Mouse (Mus musculus) embryo, embryonic 10.5 days (tissue): ENCODE measurements at regions not wholly inside any gene's neighbourhood (a gene's known extent, or its start where the extent isn't known, plus 50 kb on each side); places are given as distances from the start of the nearest gene placed in this dataset.
"Not testable (repeated sequence)": the region's sequence is repeated elsewhere in the genome, so short reads cannot be mapped to it uniquely, and the experiment has no call there.

Source experiments
- DNase-seq: peaks from one replicate; pipeline ENCODE4 v3.0.0-alpha.2; 2015; ENCODE audit warnings: low spot score

DNA sequence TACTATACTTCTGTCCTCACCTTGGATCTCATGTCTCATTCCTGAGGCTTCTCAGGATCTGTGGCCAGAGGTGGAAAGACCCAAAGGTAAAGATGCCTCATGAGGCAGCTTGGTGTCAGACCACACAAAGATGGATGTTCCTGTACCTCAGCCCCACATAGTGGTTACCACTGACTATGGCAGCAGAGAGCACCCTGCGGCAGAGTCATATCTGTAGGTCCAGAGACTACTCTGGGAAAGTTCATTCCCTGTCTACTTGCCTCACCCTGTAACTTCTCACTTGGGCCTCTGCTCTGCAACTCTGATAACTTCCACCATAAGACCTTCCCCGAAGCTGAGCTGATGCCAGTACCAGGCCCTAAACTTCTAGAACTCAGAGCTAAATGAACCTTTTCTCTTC is 91.9 kb upstream of the Klf13 start:
- DNase-seq: no peak

DNA sequence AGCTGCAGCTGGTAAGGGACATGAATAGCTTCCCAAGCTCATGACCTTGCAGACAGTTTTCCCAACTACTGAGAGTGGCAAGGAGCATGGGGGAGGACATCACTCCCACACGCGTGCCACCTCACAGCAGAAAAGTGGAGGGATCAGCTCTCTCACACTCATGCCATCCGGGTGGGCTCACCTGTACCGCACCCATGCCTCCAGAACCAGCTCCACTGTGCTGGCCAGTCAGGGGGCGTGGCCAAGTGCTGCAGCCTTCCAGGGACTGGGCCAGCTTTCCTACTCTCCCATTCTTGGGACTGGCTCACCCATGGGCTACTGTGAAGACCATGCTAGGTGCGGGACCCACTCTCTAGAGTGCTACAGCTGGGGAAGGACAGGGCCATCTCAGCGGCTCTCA is 88.4 kb upstream of the Klf13 start:
- no peak for DNase-seq

DNA sequence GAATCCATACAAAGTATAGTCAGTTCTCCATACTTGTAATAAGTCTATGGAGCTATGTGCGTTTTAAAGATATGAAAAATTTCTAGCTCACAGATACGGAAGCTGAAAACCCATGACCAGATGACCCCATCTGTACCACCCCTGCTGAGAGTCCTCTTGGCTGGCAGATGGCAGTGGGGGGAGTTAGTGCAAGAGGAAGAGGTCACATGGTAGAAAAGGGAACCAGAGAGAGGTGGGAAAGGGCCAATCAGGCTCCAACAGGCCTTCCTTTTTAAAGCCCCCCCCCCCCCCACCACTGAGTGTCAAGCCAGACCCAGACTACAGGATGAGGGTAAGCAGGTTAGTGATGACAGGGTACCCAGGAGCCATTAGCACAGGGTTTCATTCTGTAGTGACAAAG is 86.4 kb upstream of the Klf13 start:
- DNase-seq: no peak

DNA sequence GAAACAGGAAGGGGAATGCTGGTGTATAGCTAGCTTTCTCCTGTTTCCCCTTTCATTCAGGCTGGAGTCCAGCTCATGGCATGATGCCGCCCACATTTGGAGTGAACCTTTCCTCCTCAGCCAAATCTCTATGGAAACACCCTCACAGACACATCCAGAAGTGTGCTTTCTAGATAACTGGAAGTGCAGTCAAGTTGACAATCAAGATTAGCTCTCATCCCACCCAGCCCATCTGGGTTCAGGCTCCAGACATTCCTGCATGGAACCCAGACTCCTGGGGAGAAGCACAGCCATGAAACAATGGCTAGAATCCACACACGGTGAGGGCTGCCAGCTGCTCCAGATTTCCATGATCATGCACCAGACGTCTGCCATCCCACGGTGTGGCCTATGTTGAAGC is 85.5 kb upstream of the Klf13 start:
- DNase-seq: no peak

DNA sequence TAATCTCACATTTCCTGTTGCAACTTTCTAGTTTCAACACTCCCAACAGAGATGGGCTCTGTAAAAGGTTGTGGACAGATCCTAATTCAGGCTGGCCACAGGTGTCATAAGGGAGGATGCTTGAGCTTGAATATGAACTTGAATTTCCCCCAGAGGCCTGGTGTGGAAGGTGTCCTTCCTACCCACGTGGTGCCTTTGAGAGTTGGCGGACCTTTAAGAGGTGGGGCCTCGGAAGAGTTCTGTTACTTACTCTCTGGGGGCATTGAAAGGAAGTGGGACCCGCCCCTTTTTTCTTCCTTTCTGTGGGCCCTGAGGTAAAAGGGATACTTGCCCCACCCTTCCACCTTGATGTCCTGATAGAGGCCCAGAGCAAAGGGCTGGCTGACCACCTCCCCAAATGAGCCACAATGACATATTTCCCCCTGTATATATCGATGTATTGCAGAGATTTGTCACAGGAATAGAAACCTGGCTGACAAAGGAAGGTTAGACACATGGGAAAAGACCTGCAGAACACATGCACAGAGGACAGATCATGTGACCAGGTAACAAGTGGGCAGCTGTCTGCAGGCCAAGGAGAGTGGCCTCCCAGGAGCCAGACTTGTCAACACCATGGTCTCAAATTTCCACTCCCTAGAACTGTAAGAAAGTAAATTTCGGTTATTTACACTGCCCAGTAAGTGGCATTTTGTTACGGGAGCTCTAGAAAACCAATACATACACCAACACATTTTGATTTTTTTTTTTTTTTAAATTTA is 84.2 kb upstream of the Klf13 start:
- no peak for DNase-seq

DNA sequence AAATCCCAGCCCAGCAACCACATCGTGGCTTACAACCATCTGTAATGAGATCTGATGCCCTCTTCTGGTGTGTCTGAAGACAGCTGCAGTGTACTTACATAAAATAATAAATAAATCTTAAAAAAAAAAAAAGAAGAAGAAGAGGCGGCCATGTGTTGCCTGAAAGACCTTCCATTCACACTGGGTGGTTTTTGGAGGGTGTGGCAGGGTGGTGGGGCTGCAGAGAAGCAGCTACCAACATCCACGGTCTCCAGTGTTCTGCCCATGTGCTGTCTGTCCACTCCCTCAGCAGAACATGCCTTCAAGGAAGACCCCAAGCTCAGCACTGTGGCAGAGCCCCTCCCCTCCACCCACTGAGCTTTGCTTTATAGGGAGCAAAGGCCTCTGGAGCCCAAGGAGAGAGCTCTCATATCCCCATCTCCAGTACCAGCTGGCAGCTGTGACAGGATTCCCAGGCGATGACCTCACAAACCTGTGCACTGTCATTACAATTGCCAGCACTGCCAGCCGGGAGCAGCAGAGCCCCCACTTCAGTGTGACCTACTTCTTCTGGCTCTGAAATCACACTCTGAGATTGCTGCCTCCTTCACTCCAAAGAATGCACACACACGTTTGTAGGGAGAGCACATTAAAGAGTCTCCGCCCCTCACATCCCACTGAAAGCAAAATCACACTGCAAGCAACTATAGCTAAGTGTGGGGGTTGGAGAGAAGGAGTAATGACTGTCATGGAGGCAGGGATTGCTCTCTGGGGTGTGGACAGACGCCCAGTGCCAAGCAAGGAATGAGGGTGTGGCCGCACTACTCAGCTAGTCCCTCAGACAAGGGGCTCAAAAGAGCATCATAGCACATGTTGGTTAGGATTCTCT is 82.8 kb upstream of the Klf13 start:
- DNase-seq: no peak

DNA sequence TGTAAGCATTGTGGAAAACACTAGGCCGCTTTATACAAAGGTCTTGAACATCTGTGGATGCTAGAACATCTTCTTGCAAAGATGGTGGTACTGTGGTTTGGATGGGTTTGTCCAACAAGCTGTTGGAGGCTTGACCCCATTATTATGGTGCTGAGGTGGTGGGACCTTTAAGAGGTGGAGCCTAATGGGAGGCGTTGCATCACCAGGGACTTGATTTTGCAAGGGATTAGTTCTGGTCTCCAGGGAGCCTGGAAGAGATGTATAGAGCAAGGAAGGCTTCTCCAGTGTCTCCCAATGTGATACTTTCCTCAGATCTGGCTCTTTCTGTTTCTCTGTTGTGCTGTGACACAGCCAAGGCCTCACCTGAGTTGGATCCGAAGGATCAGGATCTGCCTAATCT is 79.4 kb upstream of the Klf13 start:
- no peak for DNase-seq

DNA sequence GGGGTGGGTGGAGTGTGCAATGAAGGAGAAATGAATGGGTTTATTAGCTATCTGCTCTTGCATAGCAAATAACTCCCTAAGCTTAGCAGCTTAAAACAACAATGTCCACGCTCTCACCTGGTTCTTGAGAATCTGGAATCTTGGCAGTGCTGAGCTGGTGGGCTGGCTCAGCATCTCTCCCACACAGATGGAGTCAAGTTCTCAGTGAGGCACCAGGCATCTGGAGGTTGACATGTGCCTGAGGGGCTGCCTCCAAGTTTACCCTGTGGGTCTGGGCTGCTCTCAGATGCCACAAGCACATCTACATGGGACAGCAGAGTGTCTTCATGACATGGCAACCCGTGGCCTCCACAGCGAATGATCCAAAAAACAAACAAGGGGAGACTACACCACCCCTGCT is 78.2 kb upstream of the Klf13 start:
- no peak for DNase-seq

DNA sequence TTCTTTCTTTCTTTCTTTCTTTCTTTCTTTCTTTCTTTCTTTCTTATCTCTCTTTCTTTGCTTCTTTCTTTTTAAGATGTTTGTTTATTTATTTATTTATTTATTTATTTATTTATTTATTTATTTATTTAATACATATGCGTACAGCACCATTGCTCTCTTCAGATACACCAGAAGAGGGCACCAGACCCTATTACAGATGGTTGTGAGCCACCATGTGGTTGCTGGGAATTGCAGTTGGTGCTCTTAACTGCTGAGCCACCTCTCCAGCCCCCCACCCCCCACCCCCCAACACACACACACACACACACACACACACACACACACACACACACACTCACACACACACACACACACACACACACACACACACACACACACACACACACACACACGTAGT is 76.4 kb upstream of the Klf13 start:
- DNase-seq: not testable (repeated sequence)

DNA sequence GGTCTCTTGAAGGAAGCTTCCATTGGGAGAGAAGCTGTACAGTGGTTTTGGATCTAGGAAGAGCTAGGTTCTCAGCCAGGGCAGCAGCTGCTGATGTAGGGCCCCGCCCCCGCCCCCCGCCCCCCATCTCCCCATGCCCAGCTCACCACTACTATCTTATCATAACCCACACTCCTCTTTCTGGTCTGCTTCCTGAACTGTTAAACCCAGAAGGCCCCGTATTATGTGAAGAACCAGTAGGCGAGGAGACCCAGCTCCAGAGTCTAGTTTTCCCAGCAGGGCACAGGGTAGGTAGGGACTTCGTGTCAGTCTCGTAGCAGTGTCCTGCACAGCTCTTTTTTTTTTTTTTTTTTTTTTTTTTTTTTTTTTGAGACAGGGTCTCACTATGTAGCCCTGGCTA is 75.5 kb upstream of the Klf13 start:
- DNase-seq: no peak

DNA sequence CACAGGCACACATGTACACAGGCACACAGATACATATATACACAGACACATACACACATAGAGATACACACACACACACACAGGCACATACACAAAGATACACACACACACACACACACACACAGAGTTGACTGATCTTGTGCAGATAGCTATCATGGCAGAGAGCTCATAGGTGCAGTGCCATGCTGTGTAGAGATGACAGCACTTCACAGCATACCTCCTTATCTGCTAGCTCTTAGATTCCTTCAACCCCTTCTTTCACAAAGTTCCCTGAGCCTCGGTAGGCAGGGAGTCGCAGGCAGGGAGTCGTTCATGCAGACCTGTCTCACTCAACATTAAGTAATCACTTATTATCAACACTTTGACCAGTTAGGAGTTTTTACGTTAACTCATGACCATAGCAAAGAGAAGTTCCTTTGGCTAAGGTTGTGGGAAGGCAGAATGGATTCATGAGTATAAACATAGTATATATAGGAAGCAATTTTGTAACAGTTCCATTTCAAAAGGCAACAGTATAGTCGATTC is 74.4 kb upstream of the Klf13 start:
- no peak for DNase-seq

DNA sequence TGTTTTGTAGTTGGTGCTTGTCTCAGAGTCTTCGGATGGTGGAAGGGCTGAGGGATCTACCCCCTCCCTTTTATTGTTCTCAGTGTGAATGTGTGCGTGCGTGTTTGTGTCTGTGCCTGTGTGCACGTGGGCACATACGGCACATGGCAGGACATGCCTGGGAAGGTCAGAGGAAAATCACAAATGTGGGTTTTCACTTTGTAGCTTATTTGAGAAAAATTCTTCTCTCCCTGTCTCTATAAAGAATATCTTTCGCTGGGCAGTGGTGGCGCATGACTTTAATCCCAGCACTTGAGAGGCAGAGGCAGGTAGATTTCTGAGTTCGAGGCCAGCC is 73.5 kb upstream of the Klf13 start:
- no peak for DNase-seq

DNA sequence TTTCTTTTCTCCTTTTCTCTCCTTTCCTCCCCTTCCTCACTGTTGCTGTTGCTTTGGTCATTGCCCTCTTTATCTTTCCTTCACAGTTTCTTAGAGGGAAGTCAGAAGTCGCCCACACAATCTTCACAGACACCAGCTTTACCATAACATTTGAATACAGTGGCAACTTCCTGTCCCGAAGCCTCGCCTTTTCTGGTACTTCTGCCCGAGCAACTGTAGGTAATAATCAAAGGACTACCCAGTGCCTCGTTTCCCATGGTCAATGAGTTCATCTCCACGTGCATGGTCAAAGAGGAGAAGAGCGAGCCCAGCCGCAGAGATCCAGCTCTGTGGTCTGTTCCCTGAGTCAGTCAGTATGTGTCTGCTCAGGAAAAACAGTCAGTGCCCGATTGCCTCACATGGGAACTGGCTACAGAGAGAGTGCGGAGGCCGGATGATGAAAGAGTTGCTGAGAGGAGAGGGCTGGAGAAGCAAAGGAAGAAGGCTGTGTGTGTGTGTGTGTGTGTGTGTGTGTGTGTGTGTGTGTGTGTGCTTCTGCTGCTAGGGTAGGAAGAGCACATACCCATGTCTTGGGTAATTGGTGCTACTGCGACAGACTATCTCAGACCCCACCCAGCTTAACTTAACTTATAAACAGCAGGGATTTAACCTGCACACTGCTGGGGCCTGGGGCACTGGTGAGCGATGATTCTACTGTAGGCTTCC is 73.0 kb upstream of the Klf13 start:
- DNase-seq: no peak

DNA sequence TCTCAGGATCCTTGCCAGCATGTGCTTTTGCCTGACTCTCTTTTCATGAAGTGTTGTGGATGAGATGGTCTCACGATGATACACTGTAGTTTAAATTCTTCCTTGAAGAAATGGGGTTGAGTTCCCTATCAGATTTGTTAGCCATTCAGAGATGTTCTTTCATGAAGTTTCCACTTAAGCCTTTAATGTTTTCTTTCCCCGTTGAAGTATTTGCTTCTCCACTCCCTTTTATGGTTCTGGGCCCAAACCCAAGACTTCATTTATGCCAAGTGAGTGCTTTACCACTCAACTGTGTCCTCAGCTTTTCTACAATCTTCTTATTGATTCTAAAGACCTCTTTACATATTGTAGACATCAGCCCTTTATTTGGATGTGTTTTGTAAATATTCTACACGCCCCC is 71.9 kb upstream of the Klf13 start:
- no peak for DNase-seq

DNA sequence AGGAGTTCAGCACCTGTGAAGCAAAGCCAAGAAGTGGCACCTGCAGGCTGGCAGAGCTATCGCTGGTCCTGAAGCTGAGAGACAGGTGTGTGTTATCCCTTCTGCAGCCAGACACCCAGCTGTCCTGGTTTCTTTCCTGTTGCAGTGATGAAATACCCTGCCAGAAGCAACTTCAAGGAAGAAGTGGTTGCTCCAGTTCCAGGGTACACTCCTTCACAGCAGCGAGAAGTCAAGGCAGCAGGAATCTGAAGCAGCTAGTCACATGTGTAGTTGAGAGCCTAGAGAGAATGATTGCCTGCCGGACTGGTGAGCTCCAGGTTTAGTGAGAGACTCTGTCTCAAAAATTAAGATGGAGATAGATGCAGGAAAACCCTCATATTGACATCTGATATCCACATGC is 69.1 kb upstream of the Klf13 start:
- no peak for DNase-seq

DNA sequence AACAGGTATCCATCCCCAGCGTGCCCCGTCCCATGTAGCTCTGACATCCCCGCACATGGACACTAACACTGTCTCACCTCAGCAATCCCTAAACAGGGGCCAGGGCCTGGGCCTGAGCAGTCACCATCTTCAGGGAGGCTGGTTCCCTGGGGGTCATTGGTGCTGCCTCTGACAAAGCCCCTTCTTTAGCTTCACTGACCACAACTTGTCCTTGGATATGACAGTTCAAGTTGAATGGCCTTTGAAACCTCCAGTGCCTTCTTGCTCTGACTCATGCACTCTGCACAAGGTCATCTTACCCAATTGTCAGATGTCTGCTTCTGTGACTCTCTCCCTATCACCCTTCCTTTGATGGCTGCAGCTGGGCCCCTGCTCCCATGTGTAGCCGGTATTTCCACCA is 68.2 kb upstream of the Klf13 start:
- DNase-seq: no peak

DNA sequence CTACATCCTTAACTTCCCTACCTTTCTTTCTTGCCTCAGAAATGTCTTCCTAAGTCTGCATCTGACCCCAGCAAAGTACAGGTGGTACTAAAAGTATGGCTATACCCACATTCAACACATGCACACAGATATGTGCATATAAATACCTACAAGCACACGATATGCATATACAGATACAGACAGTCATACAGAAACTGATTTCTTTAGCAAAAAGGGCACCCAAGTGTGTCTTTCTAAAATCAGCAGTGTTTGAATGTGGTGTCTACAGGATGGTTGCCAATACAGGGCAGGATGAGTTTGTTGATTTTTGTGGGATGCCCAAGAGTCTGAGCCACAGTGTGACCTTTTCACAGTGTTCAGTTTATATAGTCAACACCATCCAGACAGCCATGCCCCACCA is 67.0 kb upstream of the Klf13 start:
- DNase-seq: no peak

DNA sequence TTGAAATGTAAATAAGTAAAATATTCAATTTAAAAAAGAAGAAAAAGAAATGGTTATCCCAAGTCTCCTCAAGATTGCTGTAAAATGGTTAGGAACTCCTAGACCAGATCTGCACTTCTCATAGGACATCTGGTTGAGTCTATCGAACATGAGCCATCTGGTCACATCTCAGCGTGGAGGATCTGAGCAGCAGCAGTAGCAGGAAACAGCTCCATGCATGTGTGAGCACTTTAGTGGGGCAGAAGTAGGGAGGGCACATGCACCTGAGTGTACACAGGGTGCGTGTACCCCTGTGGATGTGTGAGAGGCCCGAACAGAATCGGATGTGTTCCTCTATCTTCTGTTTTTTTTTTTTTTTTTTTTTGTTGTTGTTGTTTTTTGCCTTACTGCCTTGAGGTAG is 65.2 kb upstream of the Klf13 start:
- DNase-seq: no peak

DNA sequence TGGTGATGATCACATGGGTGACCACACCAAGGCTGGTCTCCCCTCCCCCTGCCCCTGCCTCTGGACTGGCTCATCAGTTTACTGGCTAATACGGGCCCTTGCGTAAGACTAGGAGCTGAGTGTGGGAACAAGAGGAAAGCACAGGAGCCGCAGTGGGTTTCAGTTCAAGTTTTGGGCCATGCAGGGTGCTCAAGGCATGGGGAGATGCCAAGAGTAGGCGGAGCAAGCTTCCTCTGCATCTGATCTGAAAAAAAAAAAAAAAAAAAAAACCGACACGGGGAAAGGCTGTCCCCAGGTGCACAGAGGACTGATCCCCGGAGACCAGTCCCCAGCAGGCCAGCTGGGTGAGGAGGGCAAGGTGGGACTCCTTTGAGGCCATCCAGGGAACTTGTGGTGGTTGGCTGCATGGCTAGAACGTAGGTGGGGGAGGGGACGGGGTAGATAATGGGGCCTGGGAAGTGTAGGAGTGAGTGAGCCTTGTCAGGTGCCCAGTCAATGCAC is 62.9 kb upstream of the Klf13 start:
- no peak for DNase-seq

DNA sequence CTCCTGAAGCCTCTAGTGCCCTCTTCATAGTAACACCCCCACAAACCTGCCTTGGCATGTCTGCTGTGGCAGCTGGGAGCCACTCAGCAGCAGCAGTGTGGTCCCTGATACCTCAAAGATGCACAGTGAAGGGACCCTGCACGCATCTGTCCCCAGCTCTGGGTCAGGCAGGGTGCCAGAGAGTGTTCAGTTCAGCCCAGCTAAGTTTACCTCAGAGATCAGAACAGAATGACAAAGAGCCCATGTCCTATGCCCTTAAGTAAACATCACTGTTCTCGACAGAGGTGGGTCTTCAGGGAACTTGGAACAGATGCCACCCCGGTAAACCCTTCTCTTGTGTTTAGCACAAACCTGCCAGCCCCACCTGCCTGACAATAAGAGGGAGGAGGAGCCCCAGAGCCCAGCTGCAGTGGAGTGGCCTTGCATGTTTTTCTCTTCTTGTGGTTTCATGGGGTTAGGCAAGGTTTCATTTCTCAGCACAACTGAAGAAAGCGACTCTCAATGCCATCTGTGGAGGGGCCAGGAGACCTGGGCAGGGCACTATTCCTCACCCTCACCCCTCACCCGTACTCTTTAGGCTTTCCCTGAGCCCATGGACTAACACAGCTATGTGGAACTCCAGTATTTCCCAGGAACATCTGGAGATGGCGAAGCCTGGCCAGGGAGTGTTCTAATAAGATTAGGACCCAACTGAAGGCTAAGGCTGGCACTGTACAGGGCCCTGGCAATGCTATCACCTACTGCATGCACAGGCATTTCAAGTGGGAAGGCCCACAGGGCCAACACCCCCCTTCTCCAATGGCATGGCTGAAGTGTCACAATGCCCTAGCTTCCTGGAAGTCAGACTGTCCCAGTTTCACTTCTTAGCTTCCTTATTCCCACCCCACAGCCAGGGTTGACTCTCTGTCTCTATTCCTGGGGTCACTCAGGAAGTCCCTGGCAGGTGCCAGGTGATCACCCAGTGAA is 60.6 kb upstream of the Klf13 start:
- no peak for DNase-seq

DNA sequence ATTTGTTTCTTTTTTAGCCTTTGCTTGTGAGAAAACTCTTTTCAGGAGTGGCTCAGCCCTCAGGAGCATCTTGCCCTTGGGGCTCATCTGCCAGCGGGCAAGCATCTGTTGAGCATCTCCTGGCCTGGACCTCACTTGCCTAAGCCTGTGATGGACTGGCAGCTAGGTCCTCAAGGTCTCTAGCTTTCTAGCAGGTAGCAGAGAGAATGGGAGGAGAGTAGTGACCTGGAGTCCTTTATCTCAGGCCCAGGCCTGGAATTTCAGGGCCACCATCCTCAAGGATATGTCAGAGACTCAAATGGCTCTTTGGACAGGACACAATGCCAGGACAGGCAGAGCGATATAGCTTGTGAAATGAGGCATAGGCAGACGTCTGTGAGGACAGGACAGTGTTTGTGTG is 59.3 kb upstream of the Klf13 start:
- no peak for DNase-seq
